Mouse (Mus musculus) urinary bladder, postnatal 10 days (tissue): ENCODE data around the gene Hist1h1t.
"Not testable (repeated sequence)": the region's sequence is repeated elsewhere in the genome, so short reads cannot be mapped to it uniquely, and the experiment has no call there.

Source experiments
- DNase-seq: peaks from one replicate; pipeline ENCODE4 v3.0.0; 2022; ENCODE audit warnings: low spot score

Hist1h1t gene

GRCm38 (mm10) chr13:23695514-23695913 lies at the start of gene Hist1h1t:
TSS of gene Hist1h1t (plus strand) at chr13:23695814.
- DNase-seq = no peak

GRCm38 (mm10) chr13:23659636-23660366 lies 35.8 kb upstream of the Hist1h1t start:
- no peak for DNase-seq

- no peak for DNase-seq
These were observed 33.1 kb upstream of the Hist1h1t start for GRCm38 (mm10) chr13:23662536-23662935.

GRCm38 (mm10) chr13:23681990-23682582 lies 13.5 kb upstream of the Hist1h1t start:
- no peak for DNase-seq

GRCm38 (mm10) chr13:23682623-23682946 lies 13.0 kb upstream of the Hist1h1t start:
- DNase-seq = no peak

GRCm38 (mm10) chr13:23682947-23683754 lies 12.5 kb upstream of the Hist1h1t start:
- DNase-seq = not testable (repeated sequence)

- no peak for DNase-seq
These were observed 11.8 kb upstream of the Hist1h1t start, which contains the start of the genes Hist1h2ac and Hist1h2bc for GRCm38 (mm10) chr13:23683755-23684281. TSS of gene Hist1h2ac (minus strand) at chr13:23683948. TSS of gene Hist1h2bc (plus strand) at chr13:23684199.

GRCm38 (mm10) chr13:23684295-23684945 lies 11.2 kb upstream of the Hist1h1t start:
- DNase-seq = not testable (repeated sequence)

- DNase-seq = no peak
These were observed 10.3 kb upstream of the Hist1h1t start for GRCm38 (mm10) chr13:23685121-23685861.

GRCm38 (mm10) chr13:23685966-23686365 lies 9.6 kb upstream of the Hist1h1t start:
- DNase-seq = no peak

- DNase-seq = no peak
These were observed 8.4 kb upstream of the Hist1h1t start for GRCm38 (mm10) chr13:23687181-23687580.

- DNase-seq = no peak
These were observed 7.7 kb upstream of the Hist1h1t start for GRCm38 (mm10) chr13:23687907-23688306.

GRCm38 (mm10) chr13:23688956-23689355 lies 6.7 kb upstream of the Hist1h1t start:
- no peak for DNase-seq

GRCm38 (mm10) chr13:23689459-23689858 lies 6.2 kb upstream of the Hist1h1t start:
- DNase-seq = no peak

GRCm38 (mm10) chr13:23693856-23694440 lies 1.7 kb upstream of the Hist1h1t start:
- no peak for DNase-seq

GRCm38 (mm10) chr13:23694956-23695355 lies 658 bp upstream of the Hist1h1t start:
- DNase-seq = no peak

GRCm38 (mm10) chr13:23696061-23696474 lies 454 bp downstream of the Hist1h1t start:
- DNase-seq = no peak

GRCm38 (mm10) chr13:23697491-23698299 lies 2.1 kb downstream of the Hist1h1t start:
- no peak for DNase-seq

GRCm38 (mm10) chr13:23698300-23698693 lies 2.7 kb downstream of the Hist1h1t start, which contains the start of gene Hist1h4c:
TSS of gene Hist1h4c (minus strand) at chr13:23698454.
- DNase-seq = peak; percentile 93

GRCm38 (mm10) chr13:23698996-23699395 lies 3.4 kb downstream of the Hist1h1t start:
- DNase-seq = no peak
